Mouse (Mus musculus) spleen, postnatal 10 days (tissue): ENCODE results near the gene Gpr18.

Experiments
- DNase-seq, 2 experiments: peaks; one replicate each; pipeline ENCODE4 v3.0.0; 2021 to 2022; ENCODE audit warnings: low spot score in 2 of 2

Gene Gpr18

DNA sequence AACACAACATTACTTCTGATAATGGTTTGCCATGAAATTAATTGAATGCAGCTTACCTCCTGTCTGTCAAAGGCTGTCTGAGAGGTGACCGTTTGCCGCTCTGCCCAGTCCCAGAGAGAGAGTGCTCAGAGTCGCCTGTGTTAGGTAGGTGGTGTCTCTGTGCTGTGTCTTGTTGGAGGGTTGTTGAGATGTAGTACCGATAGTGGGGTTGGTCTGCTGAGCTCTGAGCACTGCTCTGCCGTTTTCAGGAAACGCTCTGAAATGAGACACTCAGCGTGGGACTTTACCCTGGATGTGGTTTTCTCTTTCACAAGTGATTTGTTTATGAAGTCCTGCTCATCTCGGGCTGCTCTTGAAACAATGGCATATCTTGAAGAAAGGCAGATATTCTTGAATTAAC, at the start of gene Gpr18:
Gene Gpr18 (minus strand): TSS at position 161 of the 400 bp plus-strand sequence.
- peak in 1 of 2 experiments; percentile 64 for DNase-seq

DNA sequence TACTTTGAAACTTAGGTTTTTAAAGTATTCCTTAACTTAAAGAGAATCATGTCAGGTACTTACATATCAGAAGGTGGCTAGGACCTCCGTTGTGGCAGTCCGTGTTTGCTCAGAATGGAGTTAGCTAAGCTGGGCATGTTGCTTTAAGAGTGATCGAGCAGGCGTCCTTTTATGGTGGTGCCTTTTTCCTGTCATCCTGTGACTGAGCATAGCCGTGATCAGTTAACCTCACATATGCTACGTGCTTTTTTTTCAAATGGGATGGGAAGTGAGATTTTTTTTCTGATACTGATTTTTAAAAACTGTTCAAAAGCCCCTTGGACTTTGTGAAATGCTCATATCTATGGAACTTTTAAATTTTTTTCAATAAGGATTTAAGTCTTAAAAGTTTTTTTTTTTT, 49.4 kb upstream of the Gpr18 start, which contains the start of gene Gpr183:
Gene Gpr183 (minus strand): TSS at position 206 of the 400 bp plus-strand sequence.
- no peak for DNase-seq

DNA sequence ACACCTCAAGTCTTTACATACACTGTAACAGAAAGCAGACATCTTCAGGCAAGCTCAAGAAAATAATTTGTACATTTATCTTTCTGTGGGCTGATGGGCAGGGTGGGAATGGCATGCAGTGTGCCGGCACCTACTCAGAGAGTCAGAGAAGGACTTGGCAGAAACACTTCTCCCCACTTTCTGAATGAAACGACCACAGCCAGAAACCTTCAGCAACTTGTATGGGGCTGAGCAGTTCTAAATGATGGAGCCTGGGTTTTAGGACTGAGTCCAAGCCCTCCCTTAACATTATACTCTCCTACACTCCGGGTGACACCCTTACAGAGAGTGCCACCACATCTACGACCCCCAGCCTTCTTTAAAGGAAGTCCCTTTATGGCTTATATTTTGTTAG, 48.4 kb upstream of the Gpr18 start:
- DNase-seq: no peak

- DNase-seq: no peak
These were observed 47.8 kb upstream of the Gpr18 start for GRCm38 (mm10) chr14:121963251-121963941.

- DNase-seq: no peak
These were observed 46.7 kb upstream of the Gpr18 start for GRCm38 (mm10) chr14:121962128-121962890.

GRCm38 (mm10) chr14:121961496-121962127, 46.0 kb upstream of the Gpr18 start:
- no peak for DNase-seq

GRCm38 (mm10) chr14:121960997-121961396, 45.4 kb upstream of the Gpr18 start:
- DNase-seq: no peak

GRCm38 (mm10) chr14:121960531-121960930, 45.0 kb upstream of the Gpr18 start:
- DNase-seq: no peak

DNA sequence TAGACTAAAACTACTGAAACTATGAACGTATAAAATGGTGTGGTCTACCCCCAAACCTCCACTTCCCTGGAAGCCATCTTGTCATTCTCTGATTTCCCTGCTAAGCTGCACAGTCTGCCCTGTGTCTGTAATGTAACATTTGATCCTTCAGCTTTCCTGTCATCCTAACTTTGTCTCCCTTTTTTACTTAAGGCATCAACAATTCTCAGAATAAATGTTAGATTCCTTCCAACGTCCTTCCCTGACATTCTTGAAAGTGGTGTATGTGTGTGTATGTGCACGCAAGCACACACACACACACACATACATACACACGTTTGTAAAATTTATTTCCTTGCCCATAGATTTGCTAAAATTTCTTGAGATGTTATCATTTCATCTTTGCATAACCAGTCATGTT, 44.5 kb upstream of the Gpr18 start:
- no peak for DNase-seq

DNA sequence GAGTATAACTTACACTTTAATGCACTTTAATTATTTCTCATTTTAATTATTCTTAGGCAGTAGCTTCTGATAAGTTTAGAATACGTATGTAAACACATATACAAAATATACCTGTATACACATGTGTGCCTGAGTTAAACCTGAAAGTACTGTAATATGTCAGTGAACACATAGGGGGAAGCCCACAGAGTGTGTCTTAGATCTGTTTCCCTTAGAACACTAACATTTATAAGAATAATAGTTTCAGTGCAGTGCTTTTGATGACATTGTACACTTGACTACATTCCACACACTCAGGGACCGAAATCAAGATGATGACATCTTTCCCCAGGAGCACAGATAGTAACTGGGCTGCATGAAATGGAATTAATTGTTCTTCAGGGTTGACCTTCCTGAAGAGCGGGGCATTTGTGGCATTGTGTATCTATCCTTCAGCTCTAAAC, 44.0 kb upstream of the Gpr18 start:
- DNase-seq: no peak

DNA sequence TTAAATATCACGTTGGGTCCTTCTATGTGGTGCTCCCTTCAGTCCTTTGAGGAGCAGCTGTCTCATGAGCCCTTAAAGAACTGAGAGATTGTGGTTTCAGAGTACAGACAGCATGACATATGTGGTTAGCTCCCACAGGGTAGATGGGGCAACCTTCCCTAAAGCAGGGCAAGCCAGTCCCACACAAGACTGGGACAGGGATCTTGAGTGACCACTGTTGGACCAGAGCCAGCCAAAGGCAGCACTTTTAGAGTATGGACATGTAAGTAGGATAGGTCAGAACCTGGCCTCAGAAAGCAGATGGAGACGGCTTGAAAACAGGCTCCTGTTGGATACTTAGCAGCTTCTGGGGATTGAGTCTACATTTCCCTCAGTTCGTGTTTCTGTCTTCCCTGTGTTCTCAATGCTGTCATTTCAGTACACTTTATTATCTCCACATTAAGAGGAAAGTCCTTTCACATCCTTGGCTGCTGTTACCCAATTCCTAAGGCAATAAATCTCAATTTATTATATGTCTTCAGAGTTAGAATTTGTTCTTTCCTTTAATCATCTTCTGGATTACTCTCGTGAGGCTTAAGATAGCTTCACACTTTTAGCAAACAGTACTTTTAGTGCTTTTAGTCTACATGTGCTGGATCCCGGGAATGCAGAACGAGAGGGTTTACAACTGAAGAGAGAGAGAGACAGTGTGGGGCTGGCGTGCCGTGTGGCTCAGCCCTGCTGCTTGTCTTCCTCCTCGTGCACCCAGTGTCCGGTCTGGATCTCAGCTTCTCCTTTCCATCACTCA, 43.4 kb upstream of the Gpr18 start:
- no peak for DNase-seq

GRCm38 (mm10) chr14:121958041-121958750, 42.6 kb upstream of the Gpr18 start:
- DNase-seq: no peak

GRCm38 (mm10) chr14:121957176-121957871, 41.7 kb upstream of the Gpr18 start:
- no peak for DNase-seq

GRCm38 (mm10) chr14:121956291-121956690, 40.7 kb upstream of the Gpr18 start:
- no peak for DNase-seq

DNA sequence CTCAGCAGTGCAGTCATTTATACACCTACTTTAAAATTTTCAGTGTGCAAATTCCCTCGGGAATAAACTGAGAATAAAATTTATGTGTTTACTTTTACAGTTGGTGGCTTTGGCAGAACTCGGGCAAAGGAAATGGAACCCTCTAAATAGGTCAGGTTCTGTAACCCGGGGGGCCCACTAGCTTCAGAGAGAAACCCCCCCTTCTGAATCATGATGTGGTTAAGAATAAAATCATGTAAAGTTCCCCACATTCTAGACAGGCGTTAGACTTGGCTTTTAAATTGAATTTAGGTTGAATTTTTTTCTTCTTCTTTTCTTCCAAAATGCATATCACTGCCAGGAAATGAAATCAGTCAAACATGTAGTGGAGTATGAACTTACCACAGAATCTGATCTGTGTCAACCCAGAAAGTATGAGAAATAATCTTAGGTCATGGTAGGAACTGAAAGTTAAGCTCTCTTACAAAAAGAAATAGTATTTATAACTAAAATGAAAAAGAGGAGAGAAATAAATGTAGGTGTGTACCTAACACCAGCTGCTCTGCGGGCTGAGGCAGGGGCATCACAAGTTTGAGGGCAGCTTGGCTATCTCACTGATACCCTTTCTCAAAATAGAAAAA, 39.7 kb upstream of the Gpr18 start:
- no peak for DNase-seq

GRCm38 (mm10) chr14:121954608-121955007, 39.0 kb upstream of the Gpr18 start:
- peak in 1 of 2 experiments; percentile 10 for DNase-seq

GRCm38 (mm10) chr14:121954129-121954528, 38.5 kb upstream of the Gpr18 start:
- DNase-seq: no peak

DNA sequence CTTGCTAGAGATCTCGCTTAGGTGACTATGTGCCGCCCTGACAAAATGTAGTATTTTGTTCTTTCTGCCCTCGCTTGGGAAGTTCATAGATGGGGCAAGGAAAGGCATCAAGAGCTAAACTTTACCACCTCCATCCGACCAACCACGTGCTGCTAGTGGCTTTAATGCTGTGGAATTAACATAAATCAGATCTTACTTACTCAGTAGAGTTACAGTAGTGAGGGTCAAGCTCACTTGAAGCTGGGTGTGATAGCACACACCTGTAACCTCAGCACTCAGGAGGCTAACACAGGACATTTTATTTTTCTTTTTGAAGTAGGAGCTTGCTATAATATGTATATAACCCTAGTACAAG, 36.4 kb upstream of the Gpr18 start:
- peak in 1 of 2 experiments; percentile 5 for DNase-seq

GRCm38 (mm10) chr14:121951399-121952045, 35.9 kb upstream of the Gpr18 start:
- peak in 1 of 2 experiments; percentile 11 for DNase-seq

DNA sequence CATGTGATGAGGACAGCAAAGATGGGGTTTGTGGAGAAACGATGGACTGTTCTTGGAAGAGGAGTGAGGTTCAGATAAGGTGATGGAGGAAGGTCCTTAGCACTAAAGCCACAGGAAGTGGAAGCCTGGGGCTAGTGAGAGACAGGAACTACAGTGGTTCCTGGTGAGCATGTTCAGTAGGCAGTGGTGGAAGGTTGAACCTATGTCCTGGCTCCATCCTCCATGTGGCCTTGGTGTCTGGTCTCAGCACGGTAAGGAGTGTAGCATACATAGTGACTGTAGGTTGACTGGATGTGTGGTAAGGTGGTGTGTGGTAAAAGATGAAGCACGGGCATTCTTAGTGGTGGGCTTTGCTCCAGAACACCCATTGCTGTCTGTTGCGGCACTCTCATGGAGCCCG, 34.3 kb upstream of the Gpr18 start:
- peak in 1 of 2 experiments; percentile 7 for DNase-seq
